Mouse (Mus musculus): ENCODE data around the gene Cyp2s1. TPM values are rescaled to one million over a fixed set of nuclear protein-coding genes. Genes with fewer than 3 reads are reported as not detected.

Gene Cyp2s1
- polyA plus RNA-seq, 1 experiment from 2014 or later: 166 TPM

DNA sequence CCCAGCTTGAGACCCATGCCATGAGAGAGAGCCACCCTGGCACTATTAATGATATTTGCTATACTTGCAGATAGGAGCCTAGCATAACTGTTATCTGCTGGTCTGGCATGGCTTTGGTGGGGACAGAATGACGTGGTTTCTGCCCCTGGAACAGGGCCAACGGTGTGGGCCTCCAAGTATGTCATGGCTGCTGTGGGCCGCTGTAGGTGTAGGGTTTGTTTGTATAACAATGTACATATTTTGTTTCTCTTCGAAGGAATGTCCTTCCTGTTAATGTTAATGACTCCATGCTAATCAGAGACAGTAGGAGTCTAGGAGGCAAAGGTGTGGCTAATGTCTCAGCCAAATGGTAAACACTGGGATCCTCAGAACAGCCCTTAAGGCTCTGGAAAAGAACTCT, 24.2 kb upstream of the Cyp2s1 start:
- H3K36me3 ChIP-seq (ENCODE audit: control insufficient read depth, insufficient read depth, low read length): no peaks in the 10 kb centered on the region
- no peaks in the 10 kb centered on the region for H3K9me3 ChIP-seq (ENCODE audit: control insufficient read depth, low read length)
- H3K4me1 ChIP-seq (replicated peaks; ENCODE audit: control insufficient read depth, insufficient read depth): no peaks in the 10 kb centered on the region
- H3K4me3 ChIP-seq (ENCODE audit: low read depth, low read length): no peak overlapping the region
- no peaks in the 10 kb centered on the region for H3K27me3 ChIP-seq (ENCODE audit: control insufficient read depth, insufficient read depth, low read length)
- no peak overlapping the region for H3K4me2 ChIP-seq (replicated peaks; ENCODE audit: low read depth)
- DNase-seq (ENCODE audit: low spot score) (peak; percentile 80), ATAC-seq (ENCODE audit: low FRiP score, low TSS enrichment) (peak; percentile 51)
- H3K27ac ChIP-seq (replicated peaks): no peak overlapping the region
- WGBS: 40% methylated on average over 4 of the region's 4 CpGs
- TF ChIP-seq CTCF (IDR thresholded peaks at IDR 0.05; ENCODE audit: low read depth) (no peak), EP300 (optimal IDR thresholded peaks at IDR 0.05) (no peak)
- no peak overlapping the region for H3K9ac ChIP-seq (ENCODE audit: low read length)

DNA sequence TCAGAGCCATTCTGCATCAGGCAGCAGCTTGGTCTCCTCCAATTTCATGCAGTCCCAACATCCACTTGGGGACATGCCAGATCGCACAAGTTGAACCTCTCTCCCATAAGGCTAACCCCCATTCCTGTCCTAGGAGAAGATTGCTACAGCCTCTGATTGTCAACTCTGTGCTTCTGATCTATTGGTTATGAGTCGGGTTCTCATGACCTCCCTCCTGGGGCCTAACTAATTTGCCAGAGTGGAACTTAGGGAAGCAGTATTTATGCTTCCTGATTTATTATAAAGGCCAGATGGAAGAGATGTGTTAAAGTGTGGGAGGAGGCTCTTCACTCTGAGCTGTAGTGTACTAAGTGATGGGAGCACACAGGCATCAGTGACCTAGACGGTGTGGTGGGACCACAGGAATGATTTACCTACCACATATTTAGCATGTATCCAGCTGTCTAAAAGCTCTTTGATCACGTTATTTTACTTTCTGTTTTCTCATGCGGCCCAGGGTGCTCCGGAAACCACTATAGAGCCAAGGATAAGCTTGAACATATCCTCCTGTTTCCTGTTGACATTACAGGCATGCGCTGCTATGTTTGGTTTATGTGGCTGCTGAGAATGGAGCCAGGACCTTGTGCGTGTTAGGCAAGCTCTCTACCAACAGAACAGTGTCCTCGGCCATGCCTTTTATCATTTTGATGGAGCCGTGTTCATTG, 18.6 kb upstream of the Cyp2s1 start:
- 37% methylated on average over 10 of the region's 10 CpGs for WGBS
- Histone ChIP-seq H3K27ac (replicated peaks) (peak overlapping the region; percentile 76), H3K27me3 (ENCODE audit: control insufficient read depth, insufficient read depth, low read length) (no peaks in the 10 kb centered on the region), H3K9ac (ENCODE audit: low read length) (no peak overlapping the region), H3K4me2 (replicated peaks; ENCODE audit: low read depth) (no peak overlapping the region), H3K4me3 (ENCODE audit: low read depth, low read length) (no peak overlapping the region), H3K36me3 (ENCODE audit: control insufficient read depth, insufficient read depth, low read length) (no peaks in the 10 kb centered on the region), H3K9me3 (ENCODE audit: control insufficient read depth, low read length) (no peaks in the 10 kb centered on the region), H3K4me1 (replicated peaks; ENCODE audit: control insufficient read depth, insufficient read depth) (peaks cover 3% of the 10 kb centered on the region; the same call in 1 of the 2 replicates)
- ATAC-seq (ENCODE audit: low FRiP score, low TSS enrichment) (peak; percentile 31; the same call in 1 of the 2 replicates), DNase-seq (ENCODE audit: low spot score) (no peak)
- TF ChIP-seq CTCF (IDR thresholded peaks at IDR 0.05; ENCODE audit: low read depth) (no peak), EP300 (optimal IDR thresholded peaks at IDR 0.05) (no peak)

DNA sequence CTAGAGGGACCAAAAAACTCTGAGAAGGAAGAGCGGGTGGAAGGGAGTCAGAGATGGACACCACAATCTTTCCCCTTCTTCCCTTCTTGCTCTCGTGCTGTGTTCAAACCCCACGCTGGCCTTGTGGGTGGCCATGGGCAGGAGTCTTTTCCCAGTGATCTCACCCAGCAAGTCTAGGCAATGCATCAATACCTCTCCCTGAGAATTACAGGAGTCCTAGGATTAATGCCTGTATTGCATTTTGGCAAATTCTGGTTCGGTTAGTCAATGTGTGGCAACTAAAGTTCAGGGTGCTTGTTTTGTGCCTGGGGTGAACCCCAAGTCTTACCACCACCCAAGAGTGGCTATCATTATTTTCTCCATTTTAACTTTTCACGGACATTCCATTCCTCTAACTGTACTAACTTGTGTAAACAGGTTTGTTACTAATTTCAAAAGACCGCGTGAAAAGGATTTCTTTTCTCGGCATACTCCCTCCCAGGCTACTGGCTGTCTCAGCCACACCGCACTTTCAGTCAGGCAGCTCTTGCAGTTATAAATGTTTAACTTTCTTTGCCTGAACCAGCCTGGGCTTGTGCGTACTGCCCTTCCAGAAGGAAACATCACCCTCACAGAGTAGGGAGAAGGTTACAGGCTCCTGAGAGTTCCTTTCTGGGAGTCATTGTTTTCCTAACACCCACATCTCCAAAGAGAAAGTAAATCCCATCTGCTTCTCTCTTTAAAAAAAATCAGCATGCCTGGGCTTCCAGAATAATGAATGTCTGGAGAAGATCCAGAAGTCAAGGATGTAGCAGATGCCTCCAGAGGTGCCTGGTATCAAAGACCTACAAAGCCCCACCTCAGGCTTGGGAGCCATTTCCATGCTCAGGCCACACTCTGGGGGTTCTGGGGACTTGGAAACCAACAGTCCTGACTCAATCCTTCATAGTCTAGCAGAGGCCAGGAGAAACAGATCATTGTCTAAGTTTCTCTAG, 15.1 kb upstream of the Cyp2s1 start:
- WGBS: 33% methylated on average over 10 of the region's 10 CpGs
- TF ChIP-seq EP300 (optimal IDR thresholded peaks at IDR 0.05) (no peak), CTCF (IDR thresholded peaks at IDR 0.05; ENCODE audit: low read depth) (no peak)
- Histone ChIP-seq H3K36me3 (ENCODE audit: control insufficient read depth, insufficient read depth, low read length) (no peaks in the 10 kb centered on the region), H3K4me3 (ENCODE audit: low read depth, low read length) (no peak overlapping the region), H3K4me1 (replicated peaks; ENCODE audit: control insufficient read depth, insufficient read depth) (peaks cover 3% of the 10 kb centered on the region; the same call in 1 of the 2 replicates), H3K4me2 (replicated peaks; ENCODE audit: low read depth) (no peak overlapping the region), H3K27ac (replicated peaks) (peak overlapping the region; percentile 93), H3K9me3 (ENCODE audit: control insufficient read depth, low read length) (no peaks in the 10 kb centered on the region), H3K27me3 (ENCODE audit: control insufficient read depth, insufficient read depth, low read length) (no peaks in the 10 kb centered on the region), H3K9ac (ENCODE audit: low read length) (no peak overlapping the region)
- ATAC-seq (ENCODE audit: low FRiP score, low TSS enrichment): peak; percentile 93
- peak; percentile 64 for DNase-seq (ENCODE audit: low spot score)

DNA sequence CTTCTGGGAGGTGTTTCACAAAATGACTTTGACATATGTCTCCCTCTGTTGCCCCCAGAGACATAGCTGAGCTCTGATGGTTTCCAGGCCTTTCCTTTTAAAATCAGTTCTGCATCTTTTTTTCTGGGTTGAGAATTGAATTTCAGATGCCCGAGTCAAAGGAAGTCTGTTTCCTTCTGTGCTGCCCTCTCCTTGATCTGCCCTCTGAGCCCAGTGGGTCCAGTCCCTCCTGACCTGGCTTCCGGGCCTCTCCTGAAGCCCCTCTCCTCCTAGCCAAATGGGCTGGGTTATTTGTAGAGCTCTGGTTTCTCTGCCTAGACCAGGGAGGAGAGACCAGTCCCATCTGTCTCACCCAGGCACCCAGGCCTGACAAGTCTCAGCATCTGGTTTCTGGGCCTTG, 13.5 kb upstream of the Cyp2s1 start:
- 35% methylated on average over 2 of the region's 2 CpGs for WGBS
- H3K4me2 ChIP-seq (replicated peaks; ENCODE audit: low read depth): no peak overlapping the region
- no peaks in the 10 kb centered on the region for H3K9me3 ChIP-seq (ENCODE audit: control insufficient read depth, low read length)
- H3K27ac ChIP-seq (replicated peaks): peak overlapping the region; percentile 63; the same call in 1 of the 2 replicates
- TF ChIP-seq CTCF (IDR thresholded peaks at IDR 0.05; ENCODE audit: low read depth): no peak
- TF ChIP-seq EP300 (optimal IDR thresholded peaks at IDR 0.05): no peak
- 0 out of 2 replicates have a peak, but pooled peaks cover 3% of the 10 kb centered on the region for H3K4me1 ChIP-seq (replicated peaks; ENCODE audit: control insufficient read depth, insufficient read depth)
- no peak for DNase-seq (ENCODE audit: low spot score)
- no peak overlapping the region for H3K9ac ChIP-seq (ENCODE audit: low read length)
- no peaks in the 10 kb centered on the region for H3K27me3 ChIP-seq (ENCODE audit: control insufficient read depth, insufficient read depth, low read length)
- H3K4me3 ChIP-seq (ENCODE audit: low read depth, low read length): no peak overlapping the region
- no peak for ATAC-seq (ENCODE audit: low FRiP score, low TSS enrichment)
- H3K36me3 ChIP-seq (ENCODE audit: control insufficient read depth, insufficient read depth, low read length): no peaks in the 10 kb centered on the region

DNA sequence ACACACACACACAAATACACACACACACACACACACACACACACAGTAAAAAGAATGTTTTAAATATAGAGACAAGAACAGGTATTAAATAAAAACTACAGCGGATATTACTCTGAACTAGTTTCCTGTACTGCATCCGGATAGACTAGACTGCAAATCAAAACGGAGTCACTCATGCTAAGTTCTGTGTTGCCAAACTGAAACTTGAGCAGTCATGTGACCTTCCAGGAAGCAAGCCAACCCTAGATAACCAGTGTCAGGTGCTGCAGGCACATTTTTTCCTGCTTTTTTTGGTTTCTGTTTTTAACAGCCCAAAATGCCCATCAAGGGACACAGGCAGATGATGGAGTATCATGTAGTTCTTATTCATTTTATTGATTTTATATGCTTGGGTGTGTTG, 10.5 kb upstream of the Cyp2s1 start:
- no peak for DNase-seq (ENCODE audit: low spot score)

More for the DNA sequence above, 10.5 kb upstream of the Cyp2s1 start:
- TF ChIP-seq CTCF (IDR thresholded peaks at IDR 0.05; ENCODE audit: low read depth): no peak
- TF ChIP-seq EP300 (optimal IDR thresholded peaks at IDR 0.05): no peak
- no peak overlapping the region for H3K4me2 ChIP-seq (replicated peaks; ENCODE audit: low read depth)
- no peaks in the 10 kb centered on the region for H3K9me3 ChIP-seq (ENCODE audit: control insufficient read depth, low read length)
- H3K9ac ChIP-seq (ENCODE audit: low read length): no peak overlapping the region
- no peak overlapping the region for H3K27ac ChIP-seq (replicated peaks)
- H3K4me3 ChIP-seq (ENCODE audit: low read depth, low read length): no peak overlapping the region
- H3K27me3 ChIP-seq (ENCODE audit: control insufficient read depth, insufficient read depth, low read length): no peaks in the 10 kb centered on the region
- ATAC-seq (ENCODE audit: low FRiP score, low TSS enrichment): no peak
- no peaks in the 10 kb centered on the region for H3K36me3 ChIP-seq (ENCODE audit: control insufficient read depth, insufficient read depth, low read length)
- 0 out of 2 replicates have a peak, but pooled peaks cover 2% of the 10 kb centered on the region for H3K4me1 ChIP-seq (replicated peaks; ENCODE audit: control insufficient read depth, insufficient read depth)
- 22% methylated on average over 3 of the region's 3 CpGs for WGBS

Data from stomach, postnatal 0 days (tissue).